Mouse (Mus musculus) cerebellum, adult 2 months (tissue): ENCODE measurements around the gene Lmod2.

Experiments used
- CTCF ChIP-seq: fragments of 200-500 bp; IDR thresholded peaks from 2 replicates; pipeline ENCODE4 v1.5.1; 2011; ENCODE audit warnings: low read depth, mild to moderate bottlenecking, control low read depth, low read length, moderate library complexity, borderline replicate concordance; ENCODE audit not compliant: insufficient read depth
- POLR2A ChIP-seq: fragments of 200-500 bp; IDR thresholded peaks from 2 replicates; pipeline ENCODE4 v1.6.1; 2011; ENCODE audit warnings: low read length, control low read depth, borderline replicate concordance; ENCODE audit not compliant: insufficient read depth

- TF ChIP-seq CTCF, result no peak
- TF ChIP-seq POLR2A, result no peak
Measured at GRCm38 (mm10) chr6:24590282-24590681, 7.3 kb upstream of the Lmod2 start.
